In genomic region chr14:120109846-120110245, GRCm38 (mm10) we compare ENCODE assay signal across 28 mouse cellular contexts.
"Had no signal": no experiment of that assay in that cellular context is flagged by ENCODE, and none has a peak within 500 bp of the region (broad histone marks: within the 10 kb centered on the region; RNA-seq: fewer than 3 reads in every experiment).

No protein-coding gene starts in this region.

- H3K4me3 ChIP-seq: limb, embryonic 10.5 days; limb, embryonic 12.5 days; limb, embryonic 13.5 days; limb, embryonic 15.5 days; liver, embryonic 12.5 days; liver, embryonic 13.5 days; liver, embryonic 15.5 days; lung, embryonic 15.5 days; midbrain, embryonic 10.5 days; midbrain, embryonic 12.5 days; midbrain, embryonic 13.5 days; midbrain, embryonic 15.5 days; myocyte; neural tube, embryonic 12.5 days had no signal

- H3K36me3 ChIP-seq: limb, embryonic 10.5 days; limb, embryonic 12.5 days; limb, embryonic 13.5 days; limb, embryonic 15.5 days; liver, embryonic 12.5 days; liver, embryonic 13.5 days; liver, embryonic 15.5 days; lung, embryonic 15.5 days; midbrain, embryonic 10.5 days; midbrain, embryonic 12.5 days; midbrain, embryonic 13.5 days; midbrain, embryonic 15.5 days; neural tube, embryonic 12.5 days had no signal

- H3K27ac ChIP-seq: limb, embryonic 10.5 days; limb, embryonic 12.5 days; limb, embryonic 13.5 days; limb, embryonic 15.5 days; liver, embryonic 12.5 days; liver, embryonic 13.5 days; liver, embryonic 14.5 days; liver, embryonic 15.5 days; lung, embryonic 15.5 days; macrophage; midbrain, embryonic 10.5 days; midbrain, embryonic 12.5 days; midbrain, embryonic 13.5 days; midbrain, embryonic 15.5 days; neural tube, embryonic 12.5 days had no signal

- H3K9me3 ChIP-seq: limb, embryonic 10.5 days; limb, embryonic 12.5 days; limb, embryonic 15.5 days; liver, embryonic 13.5 days; liver, embryonic 15.5 days; midbrain, embryonic 15.5 days; neural tube, embryonic 12.5 days had no signal

- H3K27me3 ChIP-seq: limb, embryonic 12.5 days; limb, embryonic 13.5 days; limb, embryonic 15.5 days; liver, embryonic 12.5 days; liver, embryonic 13.5 days; liver, embryonic 15.5 days; lung, embryonic 15.5 days; megakaryocyte, embryonic 14.5 days; midbrain, embryonic 12.5 days; midbrain, embryonic 13.5 days; midbrain, embryonic 15.5 days; neural tube, embryonic 12.5 days had no signal

- H3K4me1 ChIP-seq: limb, embryonic 10.5 days; limb, embryonic 12.5 days; limb, embryonic 13.5 days; limb, embryonic 15.5 days; liver, embryonic 12.5 days; liver, embryonic 13.5 days; liver, embryonic 15.5 days; lung, embryonic 15.5 days; megakaryocyte, embryonic 14.5 days; midbrain, embryonic 10.5 days; midbrain, embryonic 12.5 days; midbrain, embryonic 13.5 days; midbrain, embryonic 15.5 days; neural tube, embryonic 12.5 days had no signal

- DNase-seq: left cerebral cortex, postnatal 4 days; liver; liver, embryonic 13.5 days; liver, postnatal 0 days; lung, adult 18-20 months; lung, adult 2 months; lung, embryonic 14.5 days; lung, postnatal 10 days; lung, postnatal 14 days; lung, postnatal 36 days; lung, postnatal 4 days; midbrain, embryonic 14.5 days had no signal
